Mouse (Mus musculus): ENCODE data around the gene Cstf3. TPM values are rescaled to one million over a fixed set of nuclear protein-coding genes. Genes with fewer than 3 reads are reported as not detected.
A peak's percentile ranks its signal among the peaks of the same experiment; 100 is the strongest.

Gene Cstf3
- polyA plus RNA-seq, 1 experiment from 2014 or later = 42.8 TPM

DNA sequence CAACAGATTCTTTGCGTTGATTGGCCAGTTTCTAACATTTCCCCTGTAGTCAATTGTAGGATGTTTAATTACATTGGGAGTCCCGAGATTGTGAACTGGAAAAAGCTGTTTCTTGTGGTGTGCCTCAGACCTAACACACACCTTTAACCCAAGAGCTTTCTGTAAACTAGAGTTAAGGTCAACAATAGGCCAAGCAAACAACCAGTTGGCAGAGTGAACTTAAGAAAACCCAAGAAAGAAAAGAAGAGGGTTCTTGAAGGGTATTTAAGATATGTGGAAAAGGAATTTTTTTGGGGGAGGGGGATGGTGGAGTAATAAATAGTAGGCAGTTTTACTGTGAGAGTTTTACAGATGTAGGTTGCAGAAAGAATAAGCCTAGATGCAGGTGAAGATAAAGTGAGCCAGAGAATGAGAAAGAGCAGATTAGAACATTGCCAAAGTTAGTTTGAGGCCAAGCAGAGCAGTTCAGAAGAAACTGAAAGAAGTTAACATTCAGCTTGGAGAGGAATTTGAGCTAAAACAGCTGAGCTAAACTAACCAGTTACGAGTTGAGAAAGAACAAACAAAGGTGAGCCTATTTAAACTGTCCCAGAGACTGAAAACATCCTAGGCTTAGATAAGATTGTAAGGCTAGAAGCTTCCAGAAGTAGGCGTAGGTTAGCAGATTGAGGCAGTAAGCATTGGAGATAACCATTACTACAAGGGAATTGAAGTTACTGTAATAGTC, 25.8 kb downstream of the Cstf3 start:
- H3K27ac ChIP-seq = no peak overlapping the region
- no peak overlapping the region for H3K4me3 ChIP-seq (replicated peaks; ENCODE audit: low read depth, low read length)
- no peak overlapping the region for H3K4me2 ChIP-seq (ENCODE audit: low read length)
- no peaks in the 10 kb centered on the region for H3K36me3 ChIP-seq (ENCODE audit: insufficient read depth, low read length)
- no peak for TF ChIP-seq CTCF (IDR thresholded peaks at IDR 0.05; ENCODE audit: low read depth)
- no peaks in the 10 kb centered on the region for H3K4me1 ChIP-seq (replicated peaks; ENCODE audit: insufficient read depth, low read length)
- no peak for ATAC-seq (replicated peaks; ENCODE audit: low FRiP score, low read depth)
- WGBS = 78% methylated on average over 4 of the region's 4 CpGs
- DNase-seq (ENCODE audit: low spot score) = no peak
- H3K27me3 ChIP-seq (ENCODE audit: insufficient read depth, low read length) = no peaks in the 10 kb centered on the region
- H3K9me3 ChIP-seq (replicated peaks; ENCODE audit: low read length) = no peaks in the 10 kb centered on the region
- H3K9ac ChIP-seq (ENCODE audit: low read depth, low read length) = no peak overlapping the region

DNA sequence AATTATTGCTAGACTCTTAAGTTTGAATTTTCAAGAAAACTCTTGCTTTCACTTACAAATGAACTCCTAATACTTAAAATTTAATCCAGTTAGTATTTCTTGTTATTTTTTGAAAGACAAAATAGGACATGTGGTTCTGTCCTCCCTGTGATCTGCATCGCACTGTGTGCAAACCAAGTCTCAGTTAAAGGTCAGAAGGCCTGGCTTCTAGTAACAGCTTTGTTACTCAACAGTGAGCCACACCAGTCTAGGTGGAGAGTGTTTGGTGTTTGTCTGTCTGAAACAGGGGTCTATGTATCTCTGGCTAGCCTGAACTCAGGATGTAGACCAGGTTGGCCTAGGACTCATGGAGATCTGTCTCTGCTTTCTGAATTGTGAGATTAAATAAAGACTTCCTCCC, 68.3 kb downstream of the Cstf3 start:
- Histone ChIP-seq H3K9ac (ENCODE audit: low read depth, low read length) (no peak overlapping the region), H3K4me2 (ENCODE audit: low read length) (no peak overlapping the region), H3K27ac (no peak overlapping the region), H3K4me3 (replicated peaks; ENCODE audit: low read depth, low read length) (no peak overlapping the region), H3K36me3 (ENCODE audit: insufficient read depth, low read length) (peaks cover 34% of the 10 kb centered on the region), H3K4me1 (replicated peaks; ENCODE audit: insufficient read depth, low read length) (no peaks in the 10 kb centered on the region), H3K9me3 (replicated peaks; ENCODE audit: low read length) (no peaks in the 10 kb centered on the region), H3K27me3 (ENCODE audit: insufficient read depth, low read length) (no peaks in the 10 kb centered on the region)
- WGBS = 79% methylated on average over 1 of the region's 1 CpGs
- DNase-seq (ENCODE audit: low spot score) (no peak), ATAC-seq (replicated peaks; ENCODE audit: low FRiP score, low read depth) (no peak)
- no peak for TF ChIP-seq CTCF (IDR thresholded peaks at IDR 0.05; ENCODE audit: low read depth)

DNA sequence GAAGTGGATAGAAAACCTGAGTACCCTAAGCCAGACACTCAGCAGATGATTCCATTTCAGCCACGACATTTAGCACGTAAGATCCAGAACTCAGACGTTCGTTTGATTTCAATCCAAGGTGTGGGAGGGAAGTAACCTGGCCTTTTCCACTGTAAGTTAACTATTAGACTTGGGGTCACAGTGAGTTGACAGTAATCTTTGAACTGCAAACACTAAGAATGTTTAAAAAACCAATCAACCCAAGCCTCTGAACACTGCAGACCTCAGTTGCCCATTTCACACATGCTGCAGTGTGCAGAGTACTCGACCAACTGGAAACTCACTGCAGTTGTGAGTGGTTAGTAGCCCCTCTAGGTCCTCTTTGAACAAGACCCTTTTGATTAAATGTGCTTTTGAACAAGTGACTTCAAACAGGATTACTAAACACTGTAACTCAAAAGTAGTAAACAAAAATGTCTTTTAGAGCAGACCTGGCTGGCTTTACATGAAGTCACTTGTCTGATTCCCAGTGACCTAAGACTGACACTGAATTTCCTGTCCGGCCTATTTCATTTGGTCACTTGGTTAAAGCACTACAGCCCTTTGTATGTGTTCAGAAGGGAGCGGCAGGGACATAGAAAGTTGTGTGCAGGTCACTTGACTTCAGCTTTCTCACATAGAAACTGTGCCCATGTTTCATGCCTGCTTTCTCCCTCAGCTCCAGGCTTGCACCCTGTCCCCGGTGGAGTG, 73.2 kb downstream of the Cstf3 start:
- Histone ChIP-seq H3K4me2 (ENCODE audit: low read length) (no peak overlapping the region), H3K4me3 (replicated peaks; ENCODE audit: low read depth, low read length) (no peak overlapping the region), H3K9me3 (replicated peaks; ENCODE audit: low read length) (no peaks in the 10 kb centered on the region), H3K27ac (peak overlapping the region; percentile 65), H3K36me3 (ENCODE audit: insufficient read depth, low read length) (peaks cover 20% of the 10 kb centered on the region), H3K27me3 (ENCODE audit: insufficient read depth, low read length) (no peaks in the 10 kb centered on the region), H3K4me1 (replicated peaks; ENCODE audit: insufficient read depth, low read length) (no peaks in the 10 kb centered on the region), H3K9ac (ENCODE audit: low read depth, low read length) (no peak overlapping the region)
- TF ChIP-seq CTCF (IDR thresholded peaks at IDR 0.05; ENCODE audit: low read depth) = no peak
- peak; percentile 18 for DNase-seq (ENCODE audit: low spot score)
- peak; percentile 73 for ATAC-seq (replicated peaks; ENCODE audit: low FRiP score, low read depth)
- WGBS = 39% methylated on average over 8 of the region's 8 CpGs

DNA sequence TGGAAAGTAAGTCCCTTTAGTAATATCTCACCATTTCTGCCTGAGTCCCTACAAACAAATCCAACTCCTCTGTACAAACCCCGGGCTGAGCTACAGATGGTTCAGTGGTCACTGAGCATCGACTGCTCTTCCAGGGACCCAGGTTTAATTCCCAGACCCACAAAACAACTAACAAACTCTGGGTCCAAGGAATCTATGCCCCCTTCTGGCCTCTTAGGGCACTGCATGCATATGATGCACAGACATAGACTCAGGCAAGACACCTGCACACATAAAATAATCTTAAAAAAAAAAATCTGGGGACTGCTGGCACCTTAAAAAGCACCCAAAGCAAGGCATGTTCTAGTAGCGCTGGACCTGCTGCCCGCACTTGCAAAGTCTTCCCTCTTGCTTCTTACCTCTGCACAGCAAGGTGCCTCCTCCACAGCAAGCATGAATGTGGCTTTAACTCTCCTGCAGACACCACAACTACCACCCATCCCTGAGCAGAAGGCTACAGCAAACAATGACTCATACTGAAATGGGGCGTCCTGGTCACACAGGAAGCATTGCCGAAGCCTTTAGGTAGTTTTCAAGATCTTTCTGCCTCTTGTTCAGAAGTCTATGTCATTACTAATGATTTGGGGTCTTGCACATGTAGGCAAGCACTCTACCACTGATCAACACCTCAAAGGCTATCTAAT, 78.9 kb downstream of the Cstf3 start:
- WGBS = 81% methylated on average over 6 of the region's 6 CpGs
- peaks cover 5% of the 10 kb centered on the region for H3K36me3 ChIP-seq (ENCODE audit: insufficient read depth, low read length)
- no peak overlapping the region for H3K4me3 ChIP-seq (replicated peaks; ENCODE audit: low read depth, low read length)
- H3K9me3 ChIP-seq (replicated peaks; ENCODE audit: low read length) = no peaks in the 10 kb centered on the region
- no peaks in the 10 kb centered on the region for H3K27me3 ChIP-seq (ENCODE audit: insufficient read depth, low read length)
- no peak for TF ChIP-seq CTCF (IDR thresholded peaks at IDR 0.05; ENCODE audit: low read depth)
- H3K4me1 ChIP-seq (replicated peaks; ENCODE audit: insufficient read depth, low read length) = no peaks in the 10 kb centered on the region
- no peak overlapping the region for H3K27ac ChIP-seq
- DNase-seq (ENCODE audit: low spot score) (no peak), ATAC-seq (replicated peaks; ENCODE audit: low FRiP score, low read depth) (no peak)
- no peak overlapping the region for H3K4me2 ChIP-seq (ENCODE audit: low read length)
- no peak overlapping the region for H3K9ac ChIP-seq (ENCODE audit: low read depth, low read length)

DNA sequence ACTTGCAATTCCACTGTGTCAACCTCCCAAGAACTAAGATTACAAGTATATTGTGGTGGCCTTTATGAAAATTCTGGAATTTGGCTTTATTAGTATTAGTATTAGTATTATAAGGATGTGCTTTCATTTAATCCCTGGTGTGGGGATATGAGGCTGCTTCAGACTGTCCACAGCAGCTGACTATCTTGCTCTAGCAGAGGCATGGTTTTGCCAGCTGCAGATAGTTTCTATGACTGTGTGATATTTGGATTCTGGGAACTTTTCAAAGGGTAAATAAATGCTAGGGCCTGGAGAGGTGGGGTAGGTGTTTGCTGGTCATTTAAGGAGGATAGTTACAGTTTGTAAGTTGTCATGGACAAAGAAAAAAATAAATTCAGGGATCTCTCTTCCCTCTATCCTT, 81.4 kb downstream of the Cstf3 start:
- TF ChIP-seq CTCF (IDR thresholded peaks at IDR 0.05; ENCODE audit: low read depth) = no peak
- no peak for ATAC-seq (replicated peaks; ENCODE audit: low FRiP score, low read depth)
- Histone ChIP-seq H3K27me3 (ENCODE audit: insufficient read depth, low read length) (no peaks in the 10 kb centered on the region), H3K9me3 (replicated peaks; ENCODE audit: low read length) (no peaks in the 10 kb centered on the region), H3K4me3 (replicated peaks; ENCODE audit: low read depth, low read length) (no peak overlapping the region), H3K36me3 (ENCODE audit: insufficient read depth, low read length) (no peaks in the 10 kb centered on the region), H3K9ac (ENCODE audit: low read depth, low read length) (no peak overlapping the region), H3K27ac (no peak overlapping the region), H3K4me1 (replicated peaks; ENCODE audit: insufficient read depth, low read length) (no peaks in the 10 kb centered on the region), H3K4me2 (ENCODE audit: low read length) (no peak overlapping the region)
- DNase-seq (ENCODE audit: low spot score) = no peak

DNA sequence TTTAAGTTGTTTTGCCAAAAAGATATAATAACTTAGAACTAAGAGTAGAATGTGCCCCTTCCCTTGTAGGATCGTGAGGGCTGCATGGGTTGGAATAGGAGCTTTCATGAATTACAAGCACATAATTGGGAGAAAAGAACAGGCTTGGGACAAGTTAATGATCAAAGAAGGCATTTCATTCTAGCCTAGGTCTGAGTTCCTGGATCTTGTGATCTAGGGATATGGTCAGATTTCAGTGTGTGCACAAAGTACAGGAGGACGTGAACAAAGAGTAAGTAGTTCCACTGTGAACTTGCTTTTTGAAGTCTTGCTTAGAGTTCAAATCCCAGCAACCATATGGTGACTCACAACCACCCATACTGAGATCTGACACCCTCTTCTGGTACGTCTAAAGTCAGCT, 87.0 kb downstream of the Cstf3 start:
- H3K36me3 ChIP-seq (ENCODE audit: insufficient read depth, low read length) = no peaks in the 10 kb centered on the region
- no peak overlapping the region for H3K4me2 ChIP-seq (ENCODE audit: low read length)
- ATAC-seq (replicated peaks; ENCODE audit: low FRiP score, low read depth) (no peak), DNase-seq (ENCODE audit: low spot score) (no peak)
- no peak for TF ChIP-seq CTCF (IDR thresholded peaks at IDR 0.05; ENCODE audit: low read depth)
- H3K9me3 ChIP-seq (replicated peaks; ENCODE audit: low read length) = no peaks in the 10 kb centered on the region
- no peak overlapping the region for H3K9ac ChIP-seq (ENCODE audit: low read depth, low read length)
- no peaks in the 10 kb centered on the region for H3K4me1 ChIP-seq (replicated peaks; ENCODE audit: insufficient read depth, low read length)
- no peaks in the 10 kb centered on the region for H3K27me3 ChIP-seq (ENCODE audit: insufficient read depth, low read length)
- 78% methylated on average over 3 of the region's 3 CpGs for whole genome bisulfite sequencing
- H3K4me3 ChIP-seq (replicated peaks; ENCODE audit: low read depth, low read length) = no peak overlapping the region
- no peak overlapping the region for H3K27ac ChIP-seq
